Mouse (Mus musculus) kidney, postnatal 14 days (tissue): ENCODE data around the gene Col6a3.

Source experiments
- DNase-seq: peaks from one replicate; pipeline ENCODE4 v3.0.0; 2022; ENCODE audit warnings: mixed read lengths

The Col6a3 gene

DNA sequence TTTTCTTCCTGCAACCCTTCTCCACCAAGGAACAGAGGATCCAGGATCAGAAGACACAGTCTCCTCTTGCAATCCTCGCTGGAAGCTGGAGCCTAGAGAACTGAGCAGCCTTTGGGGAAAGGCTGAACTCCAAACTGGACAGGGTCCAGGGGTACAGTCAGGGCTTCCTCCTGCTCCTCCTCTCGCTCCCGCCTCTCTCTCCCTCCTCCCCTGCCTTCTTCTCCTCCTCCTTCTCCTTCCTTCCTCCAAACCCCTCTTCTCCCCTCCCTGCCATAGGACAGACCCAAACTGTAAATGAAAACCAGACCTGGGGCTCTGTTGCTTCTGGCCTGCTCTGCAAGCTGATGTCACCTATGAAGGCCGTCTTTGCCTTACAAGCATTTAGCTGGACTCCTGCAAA, at the start of gene Col6a3:
Col6a3 (minus strand) TSS at position 136 of the 400 bp plus-strand sequence.
- peak; percentile 66 for DNase-seq

DNA sequence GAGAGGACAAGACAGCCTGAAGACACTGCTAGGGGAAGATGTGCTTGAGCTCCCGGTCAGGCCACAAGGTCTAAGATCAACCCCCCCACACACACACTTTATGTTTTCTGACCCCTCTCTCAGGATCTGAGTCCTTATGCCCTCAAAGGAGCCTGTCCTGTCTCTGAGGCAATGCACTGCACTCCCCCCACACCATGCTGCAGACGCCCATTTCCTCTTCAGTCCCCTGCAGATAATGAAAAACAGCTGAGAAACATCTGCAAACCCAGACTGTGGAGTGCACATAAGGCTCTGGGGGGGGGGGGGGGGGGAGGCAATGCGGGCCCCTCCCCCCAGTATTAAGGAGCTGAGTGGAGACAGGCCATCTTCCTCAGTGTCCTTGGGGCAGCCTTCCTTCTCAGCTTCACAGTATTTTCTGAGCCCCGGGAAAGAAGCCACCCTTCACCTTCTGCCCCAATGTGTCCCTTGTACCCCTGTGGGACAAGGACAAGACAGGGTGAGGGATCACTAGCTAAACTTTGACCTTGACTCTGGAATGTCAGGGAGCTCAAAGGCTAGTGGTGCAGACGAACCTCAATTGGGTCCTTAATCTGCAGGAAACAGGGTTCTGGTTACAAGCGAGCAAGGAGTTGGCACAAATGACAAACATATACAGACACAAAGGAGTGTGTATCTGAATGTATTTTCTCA, 42.1 kb upstream of the Col6a3 start:
- peak; percentile 22 for DNase-seq

DNA sequence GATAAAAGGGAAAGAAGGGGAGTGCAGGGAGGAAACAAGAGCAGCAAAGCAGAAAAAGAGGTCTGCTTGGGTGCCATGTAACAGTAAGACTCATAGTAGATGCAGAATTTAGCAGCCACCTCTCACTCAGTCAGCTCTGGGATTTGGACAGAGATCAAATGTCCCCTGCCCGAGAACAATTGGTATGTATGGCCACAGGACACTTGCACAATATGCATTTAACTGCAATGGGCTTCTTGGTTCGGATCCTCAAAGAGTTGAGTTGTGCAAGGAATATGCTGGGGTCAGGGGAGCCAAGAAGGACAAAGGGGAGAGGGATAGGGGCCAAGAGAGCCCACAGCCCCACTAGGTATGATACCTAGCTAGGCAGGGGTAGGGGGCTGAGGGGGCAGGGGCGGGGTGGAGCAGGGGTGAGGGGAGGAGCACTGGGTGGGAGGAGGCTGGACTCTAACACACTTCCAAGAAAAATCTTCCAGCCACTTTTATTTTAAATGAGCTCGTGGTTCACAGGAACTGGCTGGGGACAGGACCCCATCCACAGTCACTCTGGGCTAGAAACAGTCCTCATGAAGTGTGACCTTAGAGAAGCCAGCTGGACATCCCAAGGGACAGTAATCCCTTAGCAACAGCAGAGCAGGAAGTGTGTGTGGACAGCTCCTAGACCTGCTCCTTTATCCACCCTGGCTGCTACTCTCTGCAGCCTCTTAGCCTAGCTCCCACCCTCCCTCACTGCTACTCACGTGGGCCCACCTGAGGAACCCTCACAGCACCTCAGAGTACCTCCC, 32.9 kb upstream of the Col6a3 start:
- no peak for DNase-seq

DNA sequence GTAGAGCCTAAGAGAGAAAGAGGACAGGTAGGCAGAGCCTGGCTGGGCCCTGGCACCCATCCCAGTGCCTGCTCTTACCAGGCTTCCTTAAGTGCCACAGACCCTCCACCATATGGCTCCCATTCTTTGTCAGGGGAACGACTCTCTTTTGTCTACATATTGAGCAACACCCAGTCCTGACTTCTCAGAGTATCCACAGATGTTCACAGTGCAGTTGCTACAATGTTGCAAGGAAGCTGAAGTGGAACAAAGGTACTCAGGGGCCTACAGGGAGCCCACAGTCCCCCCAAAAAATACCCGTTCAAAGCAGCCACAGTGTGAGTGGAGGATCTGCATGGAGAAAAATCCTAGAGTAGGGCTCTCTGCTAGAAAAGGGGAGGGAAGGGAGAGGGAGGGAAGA, 32.2 kb upstream of the Col6a3 start:
- no peak for DNase-seq

DNA sequence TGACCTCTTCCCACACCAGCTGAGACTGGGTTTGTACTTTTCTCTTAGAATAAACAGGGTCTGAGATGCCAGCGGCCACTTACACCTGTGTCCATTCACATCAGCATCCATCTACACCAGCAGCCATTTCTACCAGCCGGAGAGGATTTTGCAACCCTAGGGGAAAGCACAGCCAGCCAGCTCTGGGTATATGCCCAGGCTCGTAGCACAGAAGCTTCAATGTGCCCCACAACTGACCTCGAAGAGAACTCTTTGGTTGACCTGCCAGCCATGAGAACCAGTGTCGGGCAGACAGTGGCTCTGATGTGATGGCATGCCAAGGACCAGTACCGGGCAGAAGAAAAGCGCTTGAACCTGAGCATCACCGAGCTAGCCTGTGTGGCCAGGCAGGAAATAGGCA, 31.6 kb upstream of the Col6a3 start:
- DNase-seq, result no peak

- no peak for DNase-seq
Measured at GRCm38 (mm10) chr1:90870581-90870980, 26.8 kb upstream of the Col6a3 start.

- no peak for DNase-seq
Measured at GRCm38 (mm10) chr1:90866734-90867133, 23.0 kb upstream of the Col6a3 start.

GRCm38 (mm10) chr1:90855880-90856279, 12.1 kb upstream of the Col6a3 start:
- DNase-seq, result no peak

DNA sequence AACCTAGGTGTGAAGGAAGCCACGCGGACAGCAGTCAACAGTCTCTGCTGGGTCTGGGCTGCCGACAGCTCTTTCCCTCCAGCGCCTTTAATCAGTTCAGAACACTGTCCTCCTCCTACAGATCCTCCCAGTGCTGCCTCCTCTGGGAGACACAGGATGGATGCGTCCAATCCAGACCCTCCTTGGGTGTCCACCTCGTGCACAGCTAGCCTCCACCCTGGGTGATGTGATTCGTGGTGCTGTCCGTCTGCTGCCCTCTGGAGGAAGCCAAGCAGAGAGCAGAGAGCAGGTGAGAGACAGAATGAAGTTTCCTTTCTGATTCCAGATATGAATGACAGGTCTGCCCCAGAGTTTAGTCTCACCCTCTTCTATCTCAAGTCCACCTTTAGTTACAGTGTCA, 6.1 kb upstream of the Col6a3 start:
- DNase-seq, result peak; percentile 17

GRCm38 (mm10) chr1:90845206-90845605, 1.4 kb upstream of the Col6a3 start:
- DNase-seq, result no peak

GRCm38 (mm10) chr1:90842789-90843587, 783 bp downstream of the Col6a3 start:
- DNase-seq, result peak; percentile 3

DNA sequence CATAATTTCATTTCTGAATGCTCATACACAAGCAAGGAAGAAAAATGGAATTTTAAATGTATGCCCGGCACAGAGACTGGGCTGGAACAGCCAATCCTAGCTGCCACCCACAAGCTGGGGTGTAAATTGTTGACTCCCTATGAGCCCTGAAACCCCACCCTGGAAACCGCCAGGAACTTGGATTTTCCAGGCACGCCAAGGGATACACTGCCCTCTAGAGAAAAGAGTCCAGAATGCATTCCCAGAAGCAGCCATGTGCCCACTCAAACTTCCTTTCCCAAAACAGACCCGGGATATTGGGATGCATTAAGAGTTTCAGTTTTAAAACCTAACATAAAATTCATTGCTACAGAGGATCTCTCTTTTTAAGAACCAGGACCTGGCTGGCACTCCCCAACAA, 3.5 kb downstream of the Col6a3 start:
- peak; percentile 52 for DNase-seq

GRCm38 (mm10) chr1:90838657-90839056, 5.1 kb downstream of the Col6a3 start:
- DNase-seq, result peak; percentile 1

DNA sequence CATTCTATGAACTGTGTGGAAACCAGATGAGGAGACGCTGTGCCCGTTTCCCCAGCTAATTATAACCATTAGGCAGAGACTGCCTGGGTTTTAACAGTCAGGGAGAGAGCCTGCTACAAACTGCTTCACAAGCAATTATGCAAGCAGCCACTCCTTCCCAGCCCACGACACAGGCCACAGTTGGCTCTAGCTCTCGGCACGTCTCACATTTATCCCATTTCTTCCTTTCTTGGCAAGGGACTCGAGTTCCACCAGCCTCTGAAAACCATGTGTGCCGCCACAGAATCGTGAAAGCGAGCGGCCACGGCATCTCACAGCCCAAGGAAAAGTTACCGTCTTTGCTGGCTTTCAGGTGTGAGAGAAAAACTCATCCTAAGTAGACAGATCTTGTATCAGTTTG, 5.5 kb downstream of the Col6a3 start:
- DNase-seq, result peak; percentile 13

GRCm38 (mm10) chr1:90836178-90836740, 7.5 kb downstream of the Col6a3 start:
- no peak for DNase-seq

- no peak for DNase-seq
Measured at GRCm38 (mm10) chr1:90834701-90835100, 9.1 kb downstream of the Col6a3 start.

DNA sequence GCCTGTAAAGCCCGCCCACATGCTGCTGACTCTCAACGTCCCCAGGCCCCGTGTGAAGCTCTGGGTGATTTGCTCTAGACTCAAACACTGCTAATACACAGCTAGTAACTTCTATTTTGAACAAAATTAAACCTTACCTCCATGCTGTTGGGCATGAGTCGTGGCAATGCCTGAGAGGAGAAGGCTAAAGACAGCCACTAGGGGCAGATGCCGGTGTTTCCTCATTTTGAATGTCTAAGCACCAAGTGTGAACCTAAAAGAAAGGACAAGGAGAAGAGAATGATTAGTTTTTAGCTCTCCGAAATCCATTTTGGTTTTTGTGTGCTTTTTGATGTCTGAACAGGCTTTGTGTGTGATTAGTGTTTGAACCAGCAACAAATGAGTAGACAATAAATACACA, 13.8 kb downstream of the Col6a3 start:
- DNase-seq, result no peak

- DNase-seq, result no peak
Measured at GRCm38 (mm10) chr1:90813226-90813625, 30.5 kb downstream of the Col6a3 start.

- no peak for DNase-seq
Measured at GRCm38 (mm10) chr1:90808930-90809329, 34.8 kb downstream of the Col6a3 start.

DNA sequence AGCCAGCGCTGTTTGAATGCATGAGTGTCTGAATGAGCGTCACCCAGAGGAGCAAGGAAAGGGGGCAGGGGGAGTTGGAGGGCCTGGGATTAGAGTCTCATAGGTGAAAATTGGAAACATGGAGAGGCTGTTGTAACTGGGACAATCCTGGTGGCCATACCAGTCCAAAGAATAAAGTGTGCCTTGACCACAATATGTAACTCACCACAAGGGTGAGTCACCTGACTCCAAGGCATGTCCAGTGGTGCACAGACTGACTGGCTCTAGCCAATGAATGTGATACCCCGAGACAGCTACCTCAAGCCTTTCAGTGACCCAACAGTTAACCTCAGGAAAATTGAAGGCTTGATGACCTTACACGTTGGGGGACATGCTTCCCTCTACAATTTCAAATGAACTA, 40.7 kb downstream of the Col6a3 start:
- no peak for DNase-seq

DNA sequence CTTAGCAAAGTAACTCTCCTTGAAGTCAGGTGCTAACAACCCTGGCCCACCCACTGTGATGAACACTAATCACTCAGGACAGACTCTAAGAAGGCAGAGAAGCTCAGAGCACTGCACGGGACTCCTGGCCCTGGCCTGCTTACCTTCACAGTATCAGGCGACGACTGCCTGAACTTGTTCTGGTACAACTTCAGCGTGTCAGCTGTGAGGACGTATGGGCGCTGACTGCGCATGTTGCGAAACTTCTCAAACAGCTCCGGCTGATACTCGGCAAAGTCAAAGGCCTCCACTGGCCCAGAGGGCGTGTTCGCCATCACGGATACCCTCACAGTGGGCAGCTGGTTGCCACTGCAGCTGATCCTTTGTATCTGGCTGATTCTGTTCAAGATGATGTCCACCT, 42.7 kb downstream of the Col6a3 start:
- no peak for DNase-seq

- no peak for DNase-seq
Measured at GRCm38 (mm10) chr1:90800466-90800865, 43.3 kb downstream of the Col6a3 start.

DNA sequence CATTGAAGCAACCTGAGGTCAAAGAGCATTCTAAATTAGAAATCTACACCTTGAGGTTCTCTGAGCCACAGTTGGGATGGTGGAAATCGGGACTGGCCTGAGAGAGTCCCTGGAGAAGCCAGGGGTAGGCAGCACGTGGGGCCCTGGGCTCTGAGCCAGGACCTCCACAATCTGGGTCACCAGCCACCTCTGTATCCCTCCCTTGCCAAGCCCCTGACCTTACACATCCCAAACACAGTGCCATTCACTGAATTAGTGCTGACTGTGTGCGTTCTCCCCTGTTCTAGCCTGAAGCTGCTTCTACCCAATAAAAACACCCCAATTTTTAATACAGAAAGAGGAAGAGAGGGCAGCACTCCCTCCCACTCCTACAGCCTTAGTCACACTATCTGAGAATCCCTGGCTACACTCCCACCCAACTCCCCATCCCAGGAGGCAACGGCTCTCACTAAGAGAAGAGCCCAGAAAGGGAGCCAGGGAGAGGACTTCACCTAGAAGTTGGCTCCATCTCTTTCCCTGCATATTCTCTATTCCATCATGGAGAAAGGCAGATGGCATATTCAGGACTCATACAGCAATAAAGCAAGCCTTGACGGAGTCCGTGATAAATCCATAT, 46.4 kb downstream of the Col6a3 start:
- DNase-seq, result no peak
